Mouse (Mus musculus) cerebellum, adult 18-20 months (tissue): Measurements from ENCODE around the gene Slc30a7.
A peak's percentile ranks its signal among the peaks of the same experiment; 100 is the strongest.
"Not testable (repeated sequence)": the region's sequence is repeated elsewhere in the genome, so short reads cannot be mapped to it uniquely, and the experiment has no call there.

Experiments used
- DNase-seq, 2 experiments: peaks; one replicate each; pipeline ENCODE4 v3.0.0; 2021

The Slc30a7 gene

DNA sequence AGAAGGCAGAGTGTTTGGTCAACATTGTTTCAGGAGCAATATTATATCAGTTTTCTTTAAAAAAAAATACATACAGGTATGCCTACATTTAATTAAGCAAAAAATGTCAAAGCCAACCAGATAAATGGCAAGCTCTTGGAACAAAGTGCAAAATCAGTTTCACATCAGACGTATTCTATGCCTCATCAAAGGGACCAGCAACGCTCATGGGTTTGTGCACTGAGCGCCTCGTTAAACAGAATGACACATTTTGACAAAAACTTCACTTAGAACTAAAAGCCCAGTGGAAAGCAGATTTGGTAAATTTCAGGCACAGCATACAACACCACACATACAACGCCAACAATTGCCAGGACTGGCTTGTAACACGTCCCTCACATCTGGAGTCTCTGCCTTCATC is 62.8 kb downstream of the Slc30a7 start:
- DNase-seq = no peak

- DNase-seq = no peak
Measured at GRCm38 (mm10) chr3:115941464-115941863, 65.7 kb downstream of the Slc30a7 start.

- DNase-seq = no peak
Measured at GRCm38 (mm10) chr3:115940510-115940909, 66.7 kb downstream of the Slc30a7 start.

DNA sequence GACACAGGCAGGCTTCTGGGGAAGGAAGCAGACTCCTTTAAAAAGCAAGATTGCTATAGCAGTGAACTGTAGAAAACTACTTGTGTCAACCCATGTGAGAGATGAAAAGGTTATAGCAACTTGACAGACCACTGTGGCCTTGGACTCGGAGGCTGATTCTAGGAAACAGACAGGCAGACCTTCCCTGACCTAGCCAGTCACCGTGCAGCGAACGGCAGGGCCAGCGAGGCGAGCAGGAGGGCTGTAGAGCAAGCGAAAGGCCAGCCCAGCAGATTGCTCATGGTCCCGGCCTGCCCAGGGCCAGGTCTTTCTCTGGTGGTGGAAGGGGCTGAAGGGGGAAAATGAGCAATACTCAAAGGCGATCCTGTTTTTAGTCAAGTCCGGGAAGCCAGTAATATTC is 69.4 kb downstream of the Slc30a7 start:
- DNase-seq = no peak

DNA sequence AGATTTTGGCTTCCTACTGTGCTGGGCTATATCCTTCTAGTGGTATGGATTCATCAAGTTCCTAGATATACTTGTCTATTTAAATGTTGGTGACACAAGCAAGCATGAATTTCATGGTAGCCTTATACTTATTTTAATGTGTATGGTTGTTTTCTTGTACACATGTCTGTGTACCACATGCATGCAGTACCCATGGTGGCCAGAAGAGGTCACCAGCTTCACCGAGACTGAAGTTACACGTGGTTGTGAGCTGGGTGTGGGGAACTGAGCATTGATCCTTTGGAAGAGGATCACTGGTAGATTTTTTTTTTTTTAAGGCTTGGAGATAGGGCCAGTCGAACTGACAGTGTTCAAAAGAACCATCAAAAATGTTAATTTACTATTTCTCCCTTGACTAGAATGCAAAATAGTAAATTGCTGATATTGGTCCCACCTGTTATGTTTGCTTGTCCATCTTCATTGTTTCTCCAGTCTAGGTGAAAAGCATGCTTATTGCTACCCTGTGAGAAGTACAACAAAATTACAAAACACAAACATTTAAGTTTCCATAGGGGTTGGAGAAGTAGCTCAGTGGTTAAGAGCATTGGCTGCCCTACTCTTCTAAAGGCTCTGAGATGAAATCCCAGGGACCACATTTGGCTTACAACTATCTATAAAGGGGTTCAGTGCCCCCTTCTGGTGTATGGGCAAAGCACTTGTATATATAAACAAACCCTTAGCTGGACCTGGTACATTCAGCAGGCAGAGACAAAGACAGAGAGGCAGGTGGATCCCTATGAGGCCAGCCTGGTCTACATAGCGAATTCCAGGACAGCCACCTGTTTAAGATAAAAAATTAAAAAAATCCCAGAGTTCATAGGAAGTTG is 70.2 kb downstream of the Slc30a7 start:
- peak; percentile 36 to 43 for DNase-seq

DNA sequence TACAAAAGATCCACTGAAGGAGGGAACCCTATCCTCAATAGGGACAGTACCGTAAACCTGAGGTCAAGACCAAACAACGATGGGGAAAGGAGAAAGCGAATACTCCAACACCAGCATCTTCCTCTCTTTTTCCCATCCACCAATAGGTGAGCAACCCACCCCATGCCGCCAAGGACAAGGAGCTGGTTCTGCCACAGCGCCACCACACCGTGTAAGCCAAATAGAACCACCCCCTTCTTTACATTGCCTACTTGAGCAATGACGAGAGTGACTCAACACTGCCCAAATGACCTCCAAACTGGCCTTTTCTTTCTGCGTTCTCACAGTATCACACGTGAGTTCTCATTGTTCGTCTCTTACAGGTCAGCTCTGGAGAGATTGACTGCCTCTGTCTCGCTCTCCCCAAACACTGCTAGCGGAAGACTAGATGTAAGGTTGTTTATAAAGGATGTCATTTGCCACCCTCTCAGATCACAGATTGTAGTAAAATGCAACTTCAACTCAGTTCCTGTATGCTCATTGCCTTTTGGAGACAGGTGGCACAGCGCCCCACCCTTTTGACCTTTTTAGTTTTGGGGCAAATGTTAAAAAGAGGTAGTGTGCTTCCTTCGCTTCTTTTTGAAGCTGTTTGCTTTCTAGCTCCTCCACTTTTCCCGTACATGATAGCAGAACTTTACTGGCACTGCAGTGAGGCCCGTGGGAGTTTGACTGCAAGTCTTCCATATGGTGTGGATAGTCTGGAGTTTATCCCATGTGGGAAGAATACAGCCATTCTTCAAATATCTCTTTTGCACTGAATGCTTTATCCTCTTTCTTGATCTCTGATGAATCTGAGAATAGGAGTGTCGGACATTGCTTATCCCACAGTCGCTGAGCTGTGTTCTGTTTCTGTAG is 73.7 kb downstream of the Slc30a7 start:
- DNase-seq = no peak

DNA sequence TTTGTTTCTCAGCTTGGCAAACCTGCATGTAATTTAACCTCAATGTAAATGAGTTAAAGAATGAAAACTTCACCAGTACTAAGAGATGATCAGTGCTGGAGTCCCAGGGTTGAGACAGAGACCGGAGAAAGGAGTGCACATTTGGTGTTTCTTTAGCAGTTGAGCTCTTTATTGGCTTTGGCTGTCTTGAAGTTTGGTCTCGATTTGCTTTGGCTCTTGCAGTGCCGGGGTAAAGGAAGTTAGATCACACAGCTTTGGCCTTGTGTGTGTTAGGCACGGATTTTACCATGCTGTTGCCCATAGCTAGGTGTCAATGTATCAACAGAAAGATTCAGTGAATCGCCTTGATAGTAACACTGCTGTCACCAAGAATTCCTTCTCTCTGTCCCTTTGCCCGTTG is 75.5 kb downstream of the Slc30a7 start:
- no peak for DNase-seq

DNA sequence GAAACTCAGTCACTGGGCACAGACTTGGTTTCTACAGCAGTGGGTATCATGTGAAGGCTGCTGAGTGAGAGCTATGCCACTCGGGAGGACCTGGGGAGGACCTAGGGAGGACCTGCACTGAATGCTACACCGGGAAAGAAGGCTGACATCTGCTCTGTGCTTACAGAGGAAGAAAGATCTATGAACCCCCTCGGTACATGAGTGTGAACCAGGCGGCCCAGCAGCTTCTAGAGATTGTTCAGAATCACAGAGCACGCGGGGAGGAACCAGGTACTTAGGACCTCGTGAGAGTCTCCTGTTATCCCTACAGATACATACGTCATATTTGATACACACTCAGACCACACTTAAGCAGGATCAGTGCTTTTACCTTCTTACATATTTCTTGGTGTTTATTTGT is 80.7 kb downstream of the Slc30a7 start:
- DNase-seq = no peak

DNA sequence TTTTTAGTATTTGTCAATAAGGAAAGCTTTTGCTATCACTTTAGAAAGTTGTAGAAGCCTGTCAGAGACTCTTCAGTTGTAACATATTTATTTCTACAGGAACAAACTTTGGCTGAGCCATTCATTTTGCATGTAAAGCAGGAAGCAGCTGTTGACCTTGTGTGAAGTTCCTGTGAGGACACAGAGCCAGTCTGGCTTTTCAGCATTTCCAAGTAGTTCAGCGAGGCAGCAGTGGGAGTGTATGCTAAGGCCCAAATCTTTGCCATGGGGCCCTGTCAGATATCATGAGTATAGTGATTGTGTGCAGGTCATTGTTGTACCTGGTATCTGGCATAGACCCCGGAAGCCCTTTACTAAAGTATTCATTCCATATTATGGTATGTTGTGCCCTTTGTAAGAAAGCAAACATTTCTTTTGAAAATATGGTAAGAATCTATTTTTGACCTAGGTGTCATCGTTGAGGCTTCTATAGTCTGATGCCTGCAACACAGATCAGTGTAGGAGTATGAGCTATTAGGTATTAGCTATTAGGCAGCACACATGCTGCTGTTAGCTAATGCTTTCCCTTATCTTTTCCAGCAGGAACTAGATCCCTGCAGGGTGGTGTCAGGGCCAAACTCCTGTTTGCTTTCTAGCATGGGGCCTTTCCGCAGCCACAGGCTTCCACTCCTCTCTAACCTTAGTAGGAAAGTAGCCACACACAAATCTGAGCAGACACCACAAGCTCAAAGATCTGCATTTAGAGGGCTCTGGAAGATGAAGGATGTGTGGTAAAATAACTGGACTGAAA is 82.6 kb downstream of the Slc30a7 start:
- DNase-seq = no peak

DNA sequence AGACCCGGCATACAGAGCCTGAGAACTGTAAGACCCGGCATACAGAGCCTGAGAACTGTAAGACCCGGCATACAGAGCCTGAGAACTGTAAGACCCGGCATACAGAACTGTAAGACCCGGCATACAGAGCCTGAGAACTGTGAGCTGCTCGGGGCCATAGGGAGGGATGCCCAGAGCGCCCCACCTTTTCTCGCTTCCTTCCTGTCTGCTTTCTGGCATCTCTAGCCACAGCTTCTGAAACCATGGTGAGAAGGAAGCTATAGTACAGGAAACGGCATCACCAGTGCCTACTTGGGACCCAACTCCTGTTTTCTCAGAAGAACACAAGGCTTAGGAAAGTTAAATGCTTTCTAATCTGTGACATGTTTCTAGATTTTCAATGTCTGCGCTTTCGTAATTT is 99.8 kb downstream of the Slc30a7 start:
- not testable (repeated sequence) for DNase-seq

DNA sequence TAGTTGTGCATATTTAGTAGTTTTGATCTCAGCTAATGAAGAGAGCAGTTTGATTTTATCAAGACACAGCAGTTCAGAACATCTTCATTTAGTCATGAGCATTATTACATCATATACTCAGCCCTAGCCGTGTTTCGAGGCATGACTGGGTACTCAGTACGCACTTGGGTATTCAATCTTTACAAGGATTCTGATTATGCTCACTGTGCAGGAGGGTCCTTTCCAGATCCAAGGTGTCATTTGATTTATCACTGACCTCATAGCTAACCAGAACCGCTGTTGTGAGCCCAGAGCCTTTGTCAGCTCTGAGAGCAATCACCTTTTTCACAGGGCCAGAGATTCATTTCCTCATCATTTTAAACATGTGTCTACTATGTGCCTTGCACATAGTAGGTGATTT is 101.6 kb downstream of the Slc30a7 start:
- DNase-seq = no peak

- DNase-seq = no peak
Measured at GRCm38 (mm10) chr3:115905067-115905466, 102.1 kb downstream of the Slc30a7 start.

- DNase-seq = no peak
Measured at GRCm38 (mm10) chr3:115902301-115902956, 104.8 kb downstream of the Slc30a7 start.

DNA sequence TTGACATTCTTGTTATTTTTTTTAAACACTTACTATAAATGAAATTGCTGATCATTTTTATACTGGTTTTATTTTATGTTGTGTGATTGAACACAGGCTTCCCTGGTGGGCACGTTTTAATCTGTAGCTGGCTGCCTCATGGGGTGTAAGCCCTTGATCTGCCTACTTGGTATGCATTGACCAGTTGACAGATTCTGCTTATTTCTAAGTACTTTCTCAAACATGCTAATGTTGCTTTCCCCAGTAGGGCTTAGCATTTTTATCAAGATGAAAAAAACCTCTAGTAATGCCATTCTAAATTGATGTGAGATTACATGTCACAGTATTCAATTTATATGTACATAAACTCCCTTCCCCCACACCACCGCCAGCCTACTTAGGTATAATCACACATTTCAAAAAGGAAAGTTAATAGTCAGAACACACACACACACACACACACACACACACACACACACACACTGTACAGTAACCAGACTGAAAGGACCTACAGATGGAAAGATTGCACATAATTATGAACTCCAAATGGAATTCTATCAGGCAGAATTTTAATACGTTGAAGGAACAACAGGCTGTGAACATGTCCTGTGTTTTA is 108.8 kb downstream of the Slc30a7 start:
- DNase-seq = no peak

- DNase-seq = no peak
Measured at GRCm38 (mm10) chr3:115893166-115893565, 114.0 kb downstream of the Slc30a7 start.

GRCm38 (mm10) chr3:115892341-115892740 is 114.9 kb downstream of the Slc30a7 start:
- DNase-seq = no peak
